Mouse (Mus musculus): ENCODE data around the gene Srsf9.

DNA sequence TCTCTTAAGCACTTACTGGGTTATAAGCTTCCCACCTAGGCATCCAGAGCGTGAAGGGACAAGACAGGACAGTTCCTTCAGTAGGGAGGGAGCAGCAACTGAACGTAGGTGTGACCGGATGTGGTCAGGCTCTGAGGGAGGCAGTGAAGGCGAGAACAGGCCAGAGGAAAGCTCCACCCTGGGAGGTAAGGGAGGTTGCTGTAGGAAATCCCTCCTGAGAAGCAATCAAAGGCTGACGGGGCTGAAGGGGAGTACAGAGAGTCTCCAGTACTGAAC, 13.4 kb upstream of the Srsf9 start:
- TF ChIP-seq CTCF (IDR thresholded peaks at IDR 0.05; ENCODE audit: insufficient read depth, low read depth, low read length) (no peak), POLR2A (IDR thresholded peaks at IDR 0.05; ENCODE audit: insufficient read depth, low read depth, low read length) (no peak)

Data from olfactory bulb, adult 2 months (tissue).